Mouse (Mus musculus) midbrain, embryonic 12.5 days (tissue): ENCODE measurements around the gene Gm10322. TPM values are rescaled to one million over a fixed set of nuclear protein-coding genes. Genes with fewer than 3 reads are reported as not detected.

Experiments
- ATAC-seq: fragments of 200-750 bp; cut with Nextera tagmentation; 2 replicates; pipeline ENCODE4 v1.8.0; 2017; ENCODE audit warnings: low read depth, moderate TSS enrichment, moderate library complexity; ENCODE audit not compliant: low FRiP score
- H3K27ac ChIP-seq: fragments of 300-500 bp; sonication (generic); replicated peaks from 2 replicates; pipeline ENCODE4 v1.5.1; 2016; ENCODE audit warnings: mild to moderate bottlenecking
- H3K27me3 ChIP-seq: fragments of 300-500 bp; sonication (generic); 2 replicates; pipeline ENCODE4 v1.6.1; 2016; ENCODE audit warnings: mild to moderate bottlenecking
- H3K36me3 ChIP-seq: fragments of 300-500 bp; sonication (generic); 2 replicates; pipeline ENCODE4 v1.6.1; 2016
- H3K4me1 ChIP-seq: fragments of 300-500 bp; sonication (generic); 2 replicates; pipeline ENCODE4 v1.6.1; 2016
- H3K4me2 ChIP-seq: fragments of 300-500 bp; sonication (generic); replicated peaks from 2 replicates; pipeline ENCODE4 v1.6.1; 2016; ENCODE audit warnings: mild to moderate bottlenecking, moderate library complexity
- H3K4me3 ChIP-seq: fragments of 300-500 bp; sonication (generic); 2 replicates; pipeline ENCODE4 v1.5.1; 2016; ENCODE audit warnings: mild to moderate bottlenecking
- H3K9ac ChIP-seq: fragments of 300-500 bp; sonication (generic); replicated peaks from 2 replicates; pipeline ENCODE4 v1.6.1; 2016; ENCODE audit warnings: mild to moderate bottlenecking, moderate library complexity
- H3K9me3 ChIP-seq: fragments of 300-500 bp; sonication (generic); 2 replicates; pipeline ENCODE4 v1.6.1; 2016; ENCODE audit warnings: mild to moderate bottlenecking
- WGBS: fragments of 180-500 bp; shearing (Covaris S2); methylation state at CpG from one replicate; pipeline ENCODE4 v1.1.7; 2016; 5-methylcytosine and 5-hydroxymethylcytosine counted together
- polyA plus RNA-seq: library from polyadenylated mRNA; unstranded; fragments of >200 nt; fragmentation: Nextera tagmentation; extraction: Ambion mirVana; gene quantifications from 2 replicates; pipeline ENCODE4 v1.2.1, GENCODE M21; 2016

The Gm10322 gene
- polyA plus RNA-seq, 1 experiment from 2014 or later, result not detected

GRCm38 (mm10) chr10:59580593-59581149 lies 35.2 kb upstream of the Gm10322 start:
- Histone ChIP-seq H3K9me3 (no peaks in the 10 kb centered on the region), H3K36me3 (0 out of 2 replicates have a peak, but pooled peaks cover 6% of the 10 kb centered on the region)
- 87% methylated on average over 3 of the region's 3 CpGs for WGBS

GRCm38 (mm10) chr10:59581826-59582543 lies 33.9 kb upstream of the Gm10322 start:
- H3K4me2 ChIP-seq, result no peak overlapping the region
- WGBS, result 55% methylated on average over 1 of the region's 1 CpGs
- no peaks in the 10 kb centered on the region for H3K27me3 ChIP-seq
- H3K36me3 ChIP-seq, result 0 out of 2 replicates have a peak, but pooled peaks cover 6% of the 10 kb centered on the region
- H3K4me3 ChIP-seq, result no peak overlapping the region
- ATAC-seq, result no peak
- H3K27ac ChIP-seq, result no peak overlapping the region
- H3K9me3 ChIP-seq, result no peaks in the 10 kb centered on the region
- H3K9ac ChIP-seq, result no peak overlapping the region
- peaks cover 13% of the 10 kb centered on the region for H3K4me1 ChIP-seq

More at GRCm38 (mm10) chr10:59580593-59581149, 35.2 kb upstream of the Gm10322 start:
- Histone ChIP-seq H3K4me2 (no peak overlapping the region), H3K4me3 (no peak overlapping the region), H3K4me1 (peaks cover 13% of the 10 kb centered on the region), H3K27me3 (no peaks in the 10 kb centered on the region), H3K27ac (no peak overlapping the region), H3K9ac (no peak overlapping the region)
- ATAC-seq, result no peak

- Histone ChIP-seq H3K4me1 (peaks cover 5% of the 10 kb centered on the region; the same call in 1 of the 2 replicates), H3K9me3 (no peaks in the 10 kb centered on the region), H3K9ac (no peak overlapping the region), H3K4me2 (no peak overlapping the region), H3K27ac (no peak overlapping the region), H3K4me3 (no peak overlapping the region), H3K27me3 (no peaks in the 10 kb centered on the region), H3K36me3 (0 out of 2 replicates have a peak, but pooled peaks cover 6% of the 10 kb centered on the region)
- 86% methylated on average over 5 of the region's 5 CpGs for WGBS
- ATAC-seq, result no peak
These were observed 30.2 kb upstream of the Gm10322 start for GRCm38 (mm10) chr10:59585621-59586020.

GRCm38 (mm10) chr10:59586821-59587220 lies 29.0 kb upstream of the Gm10322 start:
- WGBS, result 94% methylated on average over 15 of the region's 15 CpGs
- Histone ChIP-seq H3K27me3 (no peaks in the 10 kb centered on the region), H3K4me2 (no peak overlapping the region), H3K27ac (no peak overlapping the region), H3K9me3 (no peaks in the 10 kb centered on the region), H3K4me1 (no peaks in the 10 kb centered on the region), H3K36me3 (0 out of 2 replicates have a peak, but pooled peaks cover 6% of the 10 kb centered on the region), H3K4me3 (no peak overlapping the region), H3K9ac (no peak overlapping the region)
- no peak for ATAC-seq

GRCm38 (mm10) chr10:59588135-59588534 lies 27.7 kb upstream of the Gm10322 start:
- Histone ChIP-seq H3K4me2 (no peak overlapping the region), H3K27ac (no peak overlapping the region), H3K4me3 (no peak overlapping the region), H3K27me3 (no peaks in the 10 kb centered on the region), H3K36me3 (0 out of 2 replicates have a peak, but pooled peaks cover 3% of the 10 kb centered on the region), H3K4me1 (no peaks in the 10 kb centered on the region), H3K9ac (no peak overlapping the region), H3K9me3 (no peaks in the 10 kb centered on the region)
- WGBS, result 92% methylated on average over 7 of the region's 7 CpGs
- ATAC-seq, result no peak

GRCm38 (mm10) chr10:59589420-59589819 lies 26.4 kb upstream of the Gm10322 start:
- no peak overlapping the region for H3K27ac ChIP-seq
- no peaks in the 10 kb centered on the region for H3K36me3 ChIP-seq
- H3K9ac ChIP-seq, result no peak overlapping the region
- 92% methylated on average over 7 of the region's 7 CpGs for WGBS
- ATAC-seq, result no peak
- H3K27me3 ChIP-seq, result no peaks in the 10 kb centered on the region
- no peaks in the 10 kb centered on the region for H3K9me3 ChIP-seq
- no peaks in the 10 kb centered on the region for H3K4me1 ChIP-seq
- H3K4me2 ChIP-seq, result no peak overlapping the region
- H3K4me3 ChIP-seq, result no peak overlapping the region

- WGBS, result 93% methylated on average over 13 of the region's 13 CpGs
- Histone ChIP-seq H3K4me3 (no peak overlapping the region), H3K36me3 (no peaks in the 10 kb centered on the region), H3K27ac (no peak overlapping the region), H3K27me3 (no peaks in the 10 kb centered on the region), H3K9me3 (no peaks in the 10 kb centered on the region), H3K4me1 (no peaks in the 10 kb centered on the region), H3K9ac (no peak overlapping the region), H3K4me2 (no peak overlapping the region)
- no peak for ATAC-seq
These were observed 26.0 kb upstream of the Gm10322 start for GRCm38 (mm10) chr10:59589856-59590255.

- 89% methylated on average over 9 of the region's 9 CpGs for WGBS
These were observed 25.3 kb upstream of the Gm10322 start for GRCm38 (mm10) chr10:59590606-59591005.

GRCm38 (mm10) chr10:59593826-59594570 lies 21.9 kb upstream of the Gm10322 start:
- H3K27ac ChIP-seq, result no peak overlapping the region
- no peak overlapping the region for H3K4me2 ChIP-seq
- no peak overlapping the region for H3K4me3 ChIP-seq
- no peak for ATAC-seq
- H3K9ac ChIP-seq, result no peak overlapping the region
- H3K36me3 ChIP-seq, result no peaks in the 10 kb centered on the region
- whole genome bisulfite sequencing, result 80% methylated on average over 13 of the region's 13 CpGs
- no peaks in the 10 kb centered on the region for H3K4me1 ChIP-seq
- no peaks in the 10 kb centered on the region for H3K9me3 ChIP-seq
- H3K27me3 ChIP-seq, result no peaks in the 10 kb centered on the region

More at GRCm38 (mm10) chr10:59590606-59591005, 25.3 kb upstream of the Gm10322 start:
- no peak overlapping the region for H3K4me3 ChIP-seq
- H3K4me2 ChIP-seq, result no peak overlapping the region
- H3K36me3 ChIP-seq, result no peaks in the 10 kb centered on the region
- no peak overlapping the region for H3K9ac ChIP-seq
- H3K9me3 ChIP-seq, result no peaks in the 10 kb centered on the region
- no peaks in the 10 kb centered on the region for H3K4me1 ChIP-seq
- no peaks in the 10 kb centered on the region for H3K27me3 ChIP-seq
- ATAC-seq, result no peak
- H3K27ac ChIP-seq, result no peak overlapping the region

GRCm38 (mm10) chr10:59600516-59600915 lies 15.3 kb upstream of the Gm10322 start:
- 91% methylated on average over 8 of the region's 8 CpGs for WGBS
- no peak overlapping the region for H3K9ac ChIP-seq
- H3K27me3 ChIP-seq, result no peaks in the 10 kb centered on the region
- no peaks in the 10 kb centered on the region for H3K9me3 ChIP-seq
- H3K4me2 ChIP-seq, result no peak overlapping the region
- H3K4me1 ChIP-seq, result no peaks in the 10 kb centered on the region
- H3K36me3 ChIP-seq, result no peaks in the 10 kb centered on the region
- no peak for ATAC-seq
- no peak overlapping the region for H3K4me3 ChIP-seq
- H3K27ac ChIP-seq, result no peak overlapping the region

GRCm38 (mm10) chr10:59602043-59602442 lies 13.8 kb upstream of the Gm10322 start:
- no peaks in the 10 kb centered on the region for H3K36me3 ChIP-seq
- H3K9ac ChIP-seq, result no peak overlapping the region
- H3K27ac ChIP-seq, result no peak overlapping the region
- ATAC-seq, result no peak
- H3K9me3 ChIP-seq, result no peaks in the 10 kb centered on the region
- H3K4me3 ChIP-seq, result no peak overlapping the region
- no peaks in the 10 kb centered on the region for H3K27me3 ChIP-seq
- no peaks in the 10 kb centered on the region for H3K4me1 ChIP-seq
- H3K4me2 ChIP-seq, result no peak overlapping the region
- WGBS, result 83% methylated on average over 8 of the region's 8 CpGs

GRCm38 (mm10) chr10:59602891-59603290 lies 13.0 kb upstream of the Gm10322 start:
- no peak overlapping the region for H3K4me2 ChIP-seq
- H3K27me3 ChIP-seq, result no peaks in the 10 kb centered on the region
- H3K9ac ChIP-seq, result no peak overlapping the region
- no peaks in the 10 kb centered on the region for H3K36me3 ChIP-seq
- H3K9me3 ChIP-seq, result no peaks in the 10 kb centered on the region
- H3K27ac ChIP-seq, result no peak overlapping the region
- no peaks in the 10 kb centered on the region for H3K4me1 ChIP-seq
- no peak for ATAC-seq
- WGBS, result 81% methylated on average over 14 of the region's 14 CpGs
- no peak overlapping the region for H3K4me3 ChIP-seq
